In genomic region chr16:34172572-34173181, GRCm38 (mm10) we compare ENCODE assay signal across 16 mouse cellular contexts.
DNase-seq lines count a peak whose midpoint lies in the region; ATAC-seq and TF ChIP-seq lines count a peak whose summit lies in the region.
"Had no signal": no experiment of that assay in that cellular context is flagged by ENCODE, and none has a peak within 500 bp of the region (broad histone marks: within the 10 kb centered on the region; RNA-seq: fewer than 3 reads in every experiment).

No protein-coding gene starts in this region.

- no peak overlapping the region for H3K4me2 ChIP-seq in heart, embryonic 11.5 days
- H3K4me2 ChIP-seq: hindbrain, embryonic 12.5 days; intestine, embryonic 15.5 days; neural tube, embryonic 13.5 days had no signal

- TF ChIP-seq CTCF in cortical plate, adult 2 months (IDR thresholded peaks at IDR 0.05; ENCODE audit: extremely low read depth, insufficient read depth, low read length), result no peak

- peak; percentile 42 to 60 for DNase-seq in frontal cortex, postnatal 14 days (ENCODE audit: low spot score in 2 of 2)
- DNase-seq in layer of hippocampus, postnatal 25 days (ENCODE audit: extremely low spot score in 1 of 2, low spot score in 1 of 2), result peak; percentile 34 to 50
- DNase-seq in right cerebral cortex, postnatal 10 days (ENCODE audit: low spot score in 2 of 2), result peak; percentile 74 to 85
- DNase-seq in thymus, postnatal 14 days, result no peak
- no peak for DNase-seq in gastrocnemius, postnatal 10 days
- DNase-seq: cerebellum, adult 9-11 months; gastrocnemius, postnatal 14 days; kidney, postnatal 10 days; lung, adult 18-20 months had no signal

- H3K36me3 ChIP-seq in heart, embryonic 11.5 days (ENCODE audit: control insufficient read depth, insufficient read depth, low read length), result peaks cover 2% of the 10 kb centered on the region; the same call in 1 of the 2 replicates
- H3K36me3 ChIP-seq: intestine, embryonic 15.5 days had no signal

- peak overlapping the region; percentile 45; the same call in 1 of the 2 replicates for H3K27ac ChIP-seq in cortical plate, adult 2 months (ENCODE audit: insufficient read depth, low read length)
- H3K27ac ChIP-seq in heart, embryonic 11.5 days (ENCODE audit: low read depth, low read length), result no peak overlapping the region
- H3K27ac ChIP-seq: hindbrain, embryonic 12.5 days; intestine, embryonic 15.5 days; neural tube, embryonic 13.5 days had no signal

- no peak overlapping the region for H3K9ac ChIP-seq in heart, embryonic 11.5 days (ENCODE audit: low read depth, low read length)
- H3K9ac ChIP-seq: hindbrain, embryonic 12.5 days; intestine, embryonic 15.5 days; neural tube, embryonic 13.5 days had no signal

- no peaks in the 10 kb centered on the region for H3K27me3 ChIP-seq in heart, embryonic 11.5 days (ENCODE audit: control insufficient read depth, insufficient read depth, low read length)
- H3K27me3 ChIP-seq: hindbrain, embryonic 12.5 days; intestine, embryonic 15.5 days; neural tube, embryonic 13.5 days had no signal

- no peaks in the 10 kb centered on the region for H3K9me3 ChIP-seq in heart, embryonic 11.5 days (replicated peaks; ENCODE audit: control insufficient read depth, low read length)
- H3K9me3 ChIP-seq: hindbrain, embryonic 12.5 days; intestine, embryonic 15.5 days; neural tube, embryonic 13.5 days had no signal

- WGBS in heart, embryonic 11.5 days (ENCODE audit: insufficient replicate concordance), result 83% methylated on average over 11 of the region's 11 CpGs

- ATAC-seq in heart, embryonic 11.5 days (replicated peaks; ENCODE audit: insufficient number of reproducible peaks, low FRiP score, low TSS enrichment), result no peak
- ATAC-seq: intestine, embryonic 15.5 days; midbrain, embryonic 16.5 days had no signal

- H3K4me3 ChIP-seq in cortical plate, adult 2 months (ENCODE audit: insufficient read depth, low read length), result no peak overlapping the region
- H3K4me3 ChIP-seq in heart, embryonic 11.5 days (ENCODE audit: low read depth, low read length), result no peak overlapping the region
- H3K4me3 ChIP-seq: erythroblast, embryonic 14.5 days; hindbrain, embryonic 12.5 days; intestine, embryonic 15.5 days; neural tube, embryonic 13.5 days had no signal

- TF ChIP-seq POLR2A in cortical plate, adult 2 months (IDR thresholded peaks at IDR 0.05; ENCODE audit: extremely low read depth, insufficient read depth, low read length), result peak; percentile 27; the same call in 1 of the 2 replicates

- H3K4me1 ChIP-seq in cortical plate, adult 2 months (ENCODE audit: control insufficient read depth, insufficient read depth, low read length), result peaks cover 18% of the 10 kb centered on the region
- H3K4me1 ChIP-seq in heart, embryonic 11.5 days (ENCODE audit: control insufficient read depth, insufficient read depth, low read length), result no peaks in the 10 kb centered on the region
- H3K4me1 ChIP-seq: hindbrain, embryonic 12.5 days; intestine, embryonic 15.5 days; neural tube, embryonic 13.5 days had no signal

Comparison
In these comparisons a context has a peak if more than half of its experiments do, and no peak if none do; other contexts are left out.
1. DNase-seq: peak in frontal cortex, postnatal 14 days (2 of 2), layer of hippocampus, postnatal 25 days (2 of 2) and right cerebral cortex, postnatal 10 days (2 of 2); none in thymus, postnatal 14 days (single experiment) and gastrocnemius, postnatal 10 days (single experiment).